Mouse (Mus musculus): ENCODE results near the gene Ntng1.

Gene Ntng1

DNA sequence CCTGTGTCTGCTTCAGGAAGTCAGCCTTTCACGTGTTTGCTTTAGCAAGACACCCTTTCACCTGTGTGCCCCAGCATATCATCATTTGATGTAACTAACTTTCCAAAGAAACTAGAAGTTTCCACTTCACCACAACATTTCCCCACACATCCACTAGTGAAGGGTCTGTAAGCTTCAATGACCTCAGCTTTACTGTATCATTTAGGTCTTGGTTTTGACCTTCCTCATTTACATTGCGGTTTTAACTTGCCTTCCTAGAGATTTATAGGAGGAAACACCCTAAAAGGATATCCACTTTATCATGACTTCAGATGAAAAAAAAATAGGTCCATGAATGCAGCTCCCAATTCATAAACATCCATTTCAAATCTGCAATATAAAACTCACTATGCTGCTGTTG is 89.7 kb downstream of the Ntng1 start:
- DNase-seq (ENCODE audit: low spot score in 2 of 2): no peak

DNA sequence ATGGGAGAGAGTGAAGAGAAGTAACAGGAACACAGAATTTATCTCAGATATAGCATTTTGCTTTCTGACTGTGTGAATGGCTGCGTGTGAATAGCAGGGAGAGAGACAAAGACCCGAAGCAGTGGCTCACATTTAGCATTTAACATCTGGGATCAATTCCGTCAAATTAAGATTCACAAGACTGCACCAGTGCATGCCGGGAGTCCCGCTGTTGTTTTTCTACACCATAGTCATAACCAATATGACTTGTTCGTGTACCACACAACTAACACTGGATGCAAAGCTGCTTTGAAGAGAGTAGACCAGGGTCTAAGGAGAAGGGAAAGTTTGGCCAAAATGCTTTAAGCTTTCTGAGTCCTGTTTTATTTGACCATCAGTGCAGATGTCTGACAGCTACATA is 95.7 kb downstream of the Ntng1 start:
- DNase-seq (ENCODE audit: low spot score in 2 of 2): no peak

DNA sequence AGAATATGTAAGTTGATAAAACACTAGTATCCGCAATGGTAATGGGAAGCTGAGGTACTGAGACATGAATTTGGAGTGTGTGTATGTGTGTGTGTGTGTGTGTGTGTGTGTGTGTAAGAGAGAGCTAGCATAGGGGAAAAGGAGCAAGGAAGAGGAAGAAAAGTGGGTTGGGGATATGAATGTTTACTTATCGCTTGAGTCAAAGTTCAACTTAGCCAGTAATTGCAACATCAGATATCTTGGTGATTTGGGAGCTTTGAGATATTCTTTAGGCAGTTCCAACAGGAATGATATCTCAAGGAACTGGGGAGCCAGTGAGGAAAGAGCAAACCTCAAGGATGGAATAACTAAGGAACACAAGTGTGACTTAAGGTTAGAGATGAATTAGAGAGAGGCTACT is 97.1 kb downstream of the Ntng1 start:
- no peak for DNase-seq (ENCODE audit: low spot score in 2 of 2)

DNA sequence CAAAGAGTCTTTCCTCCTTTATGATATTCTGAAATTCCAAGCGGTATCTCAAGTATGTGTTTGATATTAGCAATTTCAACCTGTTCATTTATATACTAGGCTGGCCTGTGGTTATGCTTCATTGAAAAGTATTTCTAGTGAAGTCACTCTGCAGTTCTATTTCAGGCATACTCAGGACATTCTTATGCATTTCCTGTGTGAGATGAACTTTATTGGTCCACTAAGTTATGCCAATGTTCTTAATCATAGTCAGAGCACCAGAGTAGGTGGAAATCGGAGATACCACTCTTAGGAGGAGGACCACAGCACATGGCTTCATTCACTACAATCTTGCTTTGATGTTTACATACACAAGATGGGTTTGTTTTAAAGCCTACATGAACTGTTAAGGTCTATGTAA is 99.6 kb downstream of the Ntng1 start:
- no peak for DNase-seq (ENCODE audit: low spot score in 2 of 2)

DNA sequence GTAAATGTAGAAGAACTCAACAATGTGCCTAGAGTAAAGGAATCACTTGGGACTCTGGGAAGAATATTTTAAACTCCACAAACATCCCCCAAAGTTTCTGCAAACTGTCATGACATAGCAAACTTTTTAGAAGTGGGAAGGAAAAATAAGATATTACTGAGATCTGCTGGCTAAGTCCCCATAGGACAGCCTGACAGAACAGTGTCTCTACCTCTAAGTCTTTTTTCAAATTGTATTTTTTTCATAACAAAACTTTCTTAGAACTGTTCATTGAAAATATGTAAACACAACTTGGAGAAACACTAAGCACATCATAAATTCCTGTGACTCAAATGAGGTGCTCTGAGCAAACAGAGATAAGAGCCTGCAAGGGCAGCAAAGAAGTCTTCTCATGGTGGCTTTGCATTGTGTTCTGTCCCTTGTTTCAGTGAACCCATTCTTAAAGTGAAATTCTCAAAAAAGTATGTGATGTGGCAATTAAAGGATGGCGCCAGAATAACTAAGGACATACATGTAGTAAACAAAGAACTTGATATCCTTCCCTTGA is 100.1 kb downstream of the Ntng1 start:
- DNase-seq (ENCODE audit: low spot score in 2 of 2): no peak

DNA sequence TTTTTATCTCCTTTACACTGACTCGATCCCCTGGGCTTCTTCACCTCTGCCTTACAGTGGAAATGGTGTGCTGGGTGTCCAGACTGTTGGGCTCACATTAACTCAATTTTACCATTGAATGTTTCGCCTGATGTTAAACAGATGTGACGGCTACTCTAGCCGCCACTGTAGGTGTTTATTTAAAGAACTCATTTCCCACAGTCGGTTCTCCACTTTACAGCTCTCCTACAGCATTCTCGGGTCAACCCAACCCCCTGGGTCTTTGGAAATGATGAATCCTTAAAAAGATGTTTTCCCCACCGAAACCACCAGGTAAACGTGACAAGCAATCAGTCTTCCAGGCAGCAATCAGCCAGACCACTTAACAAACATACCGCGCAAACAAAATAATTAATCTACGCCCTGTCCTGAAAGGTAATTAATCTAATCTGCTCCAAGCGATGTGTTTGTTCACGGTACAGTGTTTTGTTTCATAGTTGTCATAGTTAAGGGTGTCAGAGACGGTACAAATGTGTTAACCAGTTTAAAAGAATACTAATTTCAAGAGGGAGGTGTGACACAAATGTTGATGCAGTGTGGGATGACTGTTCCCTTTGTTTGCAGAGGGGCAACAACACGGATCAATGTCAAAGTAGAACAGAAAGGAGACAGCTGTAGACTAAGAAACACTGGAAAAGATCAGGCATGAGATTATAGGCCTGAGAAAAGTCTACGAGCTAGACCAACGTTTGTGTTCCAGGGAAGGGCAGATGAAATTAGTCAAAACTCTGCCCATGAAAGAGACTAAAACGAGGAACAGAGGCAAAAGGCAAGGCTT is 120.8 kb downstream of the Ntng1 start:
- no peak for DNase-seq (ENCODE audit: low spot score in 2 of 2)

DNA sequence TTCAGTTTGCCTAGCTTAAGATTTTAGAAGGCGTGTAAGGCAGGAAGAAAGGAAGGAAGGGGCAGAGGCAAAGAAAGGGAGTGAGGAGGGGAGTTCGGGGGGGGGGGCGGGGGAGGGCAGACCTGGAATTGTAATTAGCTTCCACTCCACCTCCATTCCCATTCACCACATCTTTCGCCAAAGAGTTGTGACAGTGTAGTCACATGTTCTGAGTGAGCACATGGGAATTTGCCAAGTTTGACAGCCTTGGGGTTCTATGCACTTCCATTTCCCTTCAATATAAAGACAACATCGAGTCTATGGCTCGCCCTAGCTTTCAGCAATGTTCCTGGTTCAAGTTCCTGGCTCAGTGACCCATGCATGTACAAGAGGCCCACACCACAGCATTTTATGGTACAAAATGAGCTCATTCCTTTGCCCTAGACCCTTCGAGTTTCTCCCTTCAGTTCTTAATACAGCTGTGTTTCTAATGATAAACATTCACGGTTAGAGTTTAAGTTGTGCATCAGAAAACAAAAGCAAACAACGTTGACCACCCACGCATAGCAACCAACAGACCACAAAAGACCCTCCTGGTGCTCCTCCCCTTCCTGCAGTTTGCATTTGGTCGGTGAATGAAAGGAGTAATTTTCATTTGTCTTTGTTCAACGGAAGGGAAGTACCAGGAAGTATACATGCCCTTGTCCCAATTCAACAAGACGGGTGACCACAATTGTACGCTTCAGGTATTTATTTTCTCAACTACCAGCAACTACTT is 132.8 kb downstream of the Ntng1 start:
- no peak for DNase-seq (ENCODE audit: low spot score in 2 of 2)

DNA sequence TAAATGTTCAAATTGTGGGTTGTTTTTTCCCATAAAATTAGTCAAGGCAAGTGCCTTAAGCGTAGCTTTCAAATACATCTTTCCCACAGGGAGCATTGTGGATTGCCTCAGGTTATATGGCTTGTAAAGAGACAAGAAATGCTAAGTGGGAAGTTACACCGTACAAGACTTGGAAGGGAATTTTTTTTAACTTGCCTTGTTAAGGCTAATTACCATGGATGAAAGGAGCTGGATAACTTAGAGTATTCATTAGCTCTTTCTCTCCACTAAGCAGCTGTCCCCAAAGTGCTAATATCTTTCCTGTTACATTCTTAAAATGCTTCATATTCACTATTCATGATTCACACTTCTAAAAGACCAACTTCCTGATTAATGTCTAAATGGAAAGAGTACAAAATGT is 133.4 kb downstream of the Ntng1 start:
- DNase-seq (ENCODE audit: low spot score in 2 of 2): no peak

DNA sequence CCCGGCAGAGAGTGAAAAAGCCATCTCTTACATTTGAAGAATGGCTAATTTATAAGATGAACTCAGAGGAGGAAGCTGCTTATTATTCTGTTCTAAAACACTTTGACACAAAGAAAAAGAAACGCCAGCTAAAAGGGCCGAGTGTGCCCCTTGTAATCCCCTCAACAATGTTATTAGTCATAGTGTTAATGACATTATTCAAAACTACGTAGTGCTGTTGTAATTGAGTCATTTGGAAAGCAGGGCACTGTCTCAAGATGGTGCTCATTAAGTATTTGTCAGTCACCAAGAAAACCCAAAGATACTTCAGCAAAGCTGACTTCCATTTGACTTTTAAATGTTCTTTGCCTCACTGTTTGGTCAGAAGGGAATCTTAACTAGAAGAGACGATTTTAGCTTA is 143.5 kb downstream of the Ntng1 start:
- no peak for DNase-seq (ENCODE audit: low spot score in 2 of 2)

DNA sequence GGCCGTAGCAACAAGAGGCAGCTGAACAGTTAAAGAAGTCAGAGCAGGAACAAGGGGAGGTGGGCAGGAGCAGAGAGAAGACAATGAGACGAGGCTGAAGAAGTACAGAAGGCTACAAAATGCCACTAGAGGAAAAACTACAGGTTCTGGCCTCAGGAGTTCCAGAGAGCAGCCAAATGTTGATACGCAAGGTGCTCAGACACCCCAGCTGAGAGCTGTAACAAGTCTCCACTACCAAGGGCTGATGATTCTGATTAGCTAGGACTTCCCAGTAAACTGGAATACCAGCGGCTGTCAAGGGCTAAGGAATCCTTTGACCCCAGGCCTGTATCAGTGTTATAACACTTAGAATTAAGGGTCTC is 148.2 kb downstream of the Ntng1 start:
- DNase-seq (ENCODE audit: low spot score in 2 of 2): no peak

DNA sequence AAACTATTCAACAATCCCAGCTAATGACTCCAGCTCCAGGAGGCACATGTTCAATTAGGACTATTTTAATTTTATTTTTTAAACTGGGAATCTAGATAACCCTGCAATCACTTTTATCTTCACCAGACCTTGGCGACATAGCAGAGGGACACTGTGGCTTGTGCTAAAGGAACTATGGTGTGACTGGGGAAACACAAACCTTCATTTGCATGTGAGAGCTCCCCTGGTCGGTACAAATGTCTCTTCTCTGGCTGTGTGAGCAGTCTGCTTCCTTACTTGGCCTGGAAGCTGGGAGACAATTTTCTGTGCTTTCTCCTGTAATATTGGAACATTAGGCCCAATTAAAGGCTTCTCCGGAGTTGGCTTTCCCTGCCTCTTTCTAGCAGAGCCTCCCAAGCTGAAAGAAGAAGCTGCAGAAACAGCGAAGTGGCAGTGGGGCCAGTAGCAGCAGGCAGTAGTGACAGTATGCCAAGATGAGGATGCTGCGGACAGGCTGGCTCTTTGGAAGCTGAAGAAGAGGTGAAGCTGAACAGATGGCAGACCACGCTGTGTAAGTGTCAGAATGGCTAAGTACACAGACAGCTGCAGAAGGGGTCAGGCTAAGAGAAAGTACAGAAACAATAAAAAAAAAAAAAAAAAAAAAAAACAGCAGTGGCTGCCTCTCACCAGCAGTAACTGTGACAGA is 148.7 kb downstream of the Ntng1 start:
- DNase-seq (ENCODE audit: low spot score in 2 of 2): peak; percentile 10 to 26

DNA sequence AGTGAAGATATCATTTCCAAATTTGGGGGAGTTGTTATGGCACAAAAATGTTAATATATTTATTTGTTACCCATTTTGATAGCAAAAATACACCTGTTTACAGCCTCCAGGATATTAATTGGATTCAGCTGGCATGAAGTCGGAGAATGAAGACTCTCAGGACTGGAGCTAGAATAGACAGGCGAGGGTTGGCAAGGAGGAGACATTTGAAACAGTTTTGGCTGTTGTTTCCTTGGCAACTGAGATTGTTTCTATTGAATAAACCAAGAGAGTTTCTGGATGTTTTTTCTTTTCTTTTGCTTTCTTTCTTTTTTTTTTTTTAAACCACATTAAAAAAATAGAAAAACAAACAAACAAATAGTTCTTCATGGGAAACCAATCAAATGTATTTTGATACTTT is 159.7 kb downstream of the Ntng1 start:
- no peak for DNase-seq (ENCODE audit: low spot score in 2 of 2)

DNA sequence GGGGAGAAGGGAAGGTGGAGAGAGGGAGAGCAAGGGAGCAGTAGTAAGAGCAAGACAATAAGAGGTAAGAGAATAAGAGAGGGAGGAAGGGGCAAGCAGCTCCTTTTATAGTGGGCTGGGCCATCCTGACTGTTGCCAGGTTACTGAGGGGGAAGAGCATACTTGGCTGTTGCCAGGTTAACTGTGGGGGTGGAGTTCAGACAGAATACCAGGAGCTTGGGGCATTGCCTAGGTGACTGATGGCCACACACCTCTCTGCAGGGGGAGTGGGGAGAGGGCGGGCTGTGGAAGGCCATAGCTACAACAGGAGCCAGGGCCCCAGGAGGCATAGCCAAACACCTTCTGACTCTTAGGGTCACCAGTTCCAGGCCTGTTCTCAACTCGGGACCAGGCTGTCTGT is 166.2 kb downstream of the Ntng1 start:
- DNase-seq (ENCODE audit: low spot score in 2 of 2): no peak

DNA sequence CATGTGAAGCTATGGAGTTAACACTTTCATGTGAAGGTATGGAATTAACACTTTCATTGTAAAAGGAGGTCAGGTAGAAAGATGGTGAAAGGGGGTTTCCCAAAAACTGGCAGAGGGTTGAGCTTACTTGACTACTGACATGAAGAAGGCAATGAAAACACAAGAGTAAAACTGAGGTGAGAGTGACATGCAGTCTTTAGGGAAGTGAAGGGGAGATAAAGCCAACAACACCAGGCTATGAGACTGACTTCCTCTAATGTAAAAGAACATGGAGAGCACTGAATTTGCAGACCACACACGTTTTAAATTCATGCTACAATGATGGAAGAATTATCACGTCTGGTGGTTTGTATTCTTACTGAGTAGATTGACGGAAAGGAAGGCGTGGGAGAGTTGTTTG is 168.7 kb downstream of the Ntng1 start:
- no peak for DNase-seq (ENCODE audit: low spot score in 2 of 2)

DNA sequence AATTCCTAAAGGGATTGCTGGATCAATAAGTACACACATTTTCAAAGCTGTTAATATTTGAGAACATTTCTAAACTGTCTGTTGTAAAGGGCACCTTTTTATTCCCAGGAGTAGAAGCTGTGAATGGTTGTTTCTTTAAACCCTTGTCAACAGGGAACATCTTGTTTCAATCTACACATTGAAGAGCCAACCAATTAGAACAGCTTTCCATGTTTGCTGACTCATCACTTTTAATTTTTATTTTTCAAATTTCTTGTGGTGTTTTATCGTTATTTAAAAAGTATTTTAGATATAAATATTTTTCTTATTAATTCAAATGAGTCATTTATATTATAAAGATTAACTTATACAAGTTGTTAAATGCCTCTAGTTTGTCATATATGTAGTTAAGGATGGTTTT is 172.3 kb downstream of the Ntng1 start:
- no peak for DNase-seq (ENCODE audit: low spot score in 2 of 2)

DNA sequence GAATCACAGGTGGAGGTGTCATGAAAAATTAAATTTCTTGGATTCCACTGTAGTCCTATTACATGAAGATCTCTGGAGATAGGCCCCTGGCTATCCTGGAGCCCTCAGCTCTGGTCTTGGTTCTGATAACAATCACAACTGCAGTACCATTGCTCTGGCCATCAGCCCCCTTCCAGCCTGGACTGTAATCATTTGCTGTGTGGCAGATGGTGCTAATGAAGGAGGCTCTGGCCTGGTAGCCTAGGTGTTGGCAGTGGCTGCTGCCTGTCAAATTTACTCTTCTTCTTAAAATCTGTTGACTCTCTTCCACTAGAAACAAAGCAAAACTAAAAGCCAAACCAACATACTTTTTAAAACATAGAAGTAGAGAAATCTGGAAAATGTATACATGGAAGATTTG is 173.6 kb downstream of the Ntng1 start:
- DNase-seq (ENCODE audit: low spot score in 2 of 2): no peak

DNA sequence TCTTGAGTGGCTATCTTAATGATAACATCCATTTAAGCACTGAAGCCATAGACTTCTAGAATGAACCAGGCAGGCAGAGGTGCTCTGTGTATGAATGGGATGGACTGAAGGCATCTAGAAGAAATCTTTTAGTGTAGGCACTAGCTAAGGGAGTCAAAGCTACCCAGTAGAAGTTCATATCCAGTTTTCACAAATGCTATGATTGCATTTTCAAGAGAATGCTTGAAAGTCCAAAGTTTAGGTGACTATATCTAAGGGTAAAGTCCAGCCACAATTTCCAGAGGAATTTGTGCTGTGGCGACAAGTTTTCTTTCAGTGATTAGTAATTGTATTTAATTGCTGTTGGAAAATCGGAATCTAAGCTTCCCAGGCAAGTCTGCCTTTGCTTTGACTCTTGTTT is 181.2 kb downstream of the Ntng1 start:
- DNase-seq (ENCODE audit: low spot score in 2 of 2): no peak

DNA sequence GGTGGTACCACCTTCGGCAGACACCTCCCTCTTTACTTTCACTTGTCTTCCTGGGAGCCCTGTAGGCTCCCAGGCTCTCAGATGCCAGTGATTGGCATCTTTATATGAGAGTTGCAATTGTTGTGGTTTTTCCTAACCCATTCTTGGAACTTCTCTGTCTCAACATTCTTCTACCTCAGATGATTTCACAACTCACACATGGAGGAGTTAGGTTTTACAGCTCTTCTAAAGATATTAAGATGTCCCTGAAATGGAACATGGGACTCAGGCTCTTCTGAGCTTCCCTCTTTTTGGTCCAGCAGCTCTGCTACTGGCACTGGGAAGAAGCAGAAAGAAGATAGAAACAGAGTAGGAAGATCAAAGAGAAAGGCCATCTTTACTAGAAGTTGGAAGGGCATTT is 200.9 kb downstream of the Ntng1 start:
- DNase-seq (ENCODE audit: low spot score in 2 of 2): no peak

DNA sequence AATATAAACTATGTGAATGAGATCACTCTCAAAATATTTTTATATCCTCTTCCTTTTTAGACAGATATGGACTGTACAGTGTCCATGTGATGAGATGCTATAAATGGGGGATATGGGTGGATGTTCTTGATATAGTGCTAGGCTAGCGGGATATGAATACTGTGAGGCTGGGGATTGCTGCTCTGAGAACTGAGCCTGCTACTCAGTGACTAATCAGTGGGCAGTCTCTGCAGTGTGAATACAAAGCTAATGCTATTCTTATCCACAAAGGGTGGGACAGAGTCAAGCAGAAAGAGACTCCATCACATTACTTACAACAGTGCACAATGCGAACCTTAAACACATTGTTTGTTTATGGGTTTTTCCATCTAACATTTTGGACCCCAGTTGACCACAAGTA is 206.2 kb downstream of the Ntng1 start:
- peak in 1 of 2 experiments; percentile 19 for DNase-seq (ENCODE audit: low spot score in 2 of 2)

DNA sequence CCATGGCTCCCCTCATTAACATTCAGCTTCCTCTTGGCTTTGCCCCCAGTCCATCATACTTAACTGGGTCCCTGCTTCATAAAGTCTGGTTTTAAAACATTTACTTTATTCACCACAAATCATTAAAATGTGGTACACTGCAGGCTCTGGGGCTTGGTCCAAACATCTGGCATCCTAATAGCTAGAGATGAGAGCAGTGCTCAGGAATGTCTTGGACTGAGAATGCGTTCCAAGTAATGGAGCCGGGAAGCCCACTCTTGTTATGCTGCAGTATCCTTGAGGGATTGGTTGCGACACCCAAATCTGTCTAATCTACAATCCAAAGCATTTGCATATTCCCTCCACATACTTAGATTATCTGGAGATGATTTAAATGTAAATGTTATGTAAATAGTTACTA is 207.5 kb downstream of the Ntng1 start:
- DNase-seq (ENCODE audit: low spot score in 2 of 2): no peak

DNA sequence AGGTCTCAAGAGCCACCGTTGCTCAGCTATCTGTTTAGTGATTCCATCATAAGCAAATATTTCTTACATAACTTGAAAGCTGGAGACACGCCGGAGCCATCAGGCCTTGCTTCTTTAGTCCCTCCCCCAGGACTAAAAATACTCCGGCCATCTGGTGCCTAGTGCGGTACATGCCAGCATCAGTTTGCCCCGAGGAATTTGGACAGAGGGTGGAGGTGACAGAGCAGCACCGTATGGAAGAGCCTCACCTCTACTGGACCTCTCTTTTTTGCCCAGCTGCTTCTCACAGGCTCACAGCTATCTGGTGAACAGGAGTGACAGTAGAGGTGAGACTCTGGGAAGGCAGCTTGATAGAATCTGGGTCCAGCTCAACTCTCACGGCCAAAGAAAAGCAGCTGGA is 211.6 kb downstream of the Ntng1 start:
- peak; percentile 52 to 55 for DNase-seq (ENCODE audit: low spot score in 2 of 2)

DNA sequence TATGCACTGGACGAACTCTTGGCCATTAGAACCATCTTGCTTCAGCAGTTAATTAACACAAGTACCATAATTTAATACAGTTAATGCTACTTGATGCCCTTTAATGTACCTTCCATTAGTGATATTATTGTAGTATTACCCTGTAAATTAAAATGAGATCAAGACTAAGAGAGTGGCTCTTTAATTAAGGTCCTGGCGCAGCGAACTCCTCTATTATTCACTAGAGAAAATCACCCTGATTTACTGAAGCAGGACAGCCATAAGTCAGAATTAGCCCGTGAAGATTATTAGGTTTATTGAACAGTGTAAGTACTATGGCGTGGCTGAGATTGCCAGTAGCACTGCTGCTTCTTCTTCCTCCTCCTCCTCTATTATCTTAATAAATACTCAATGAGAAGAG is 212.8 kb downstream of the Ntng1 start:
- no peak for DNase-seq (ENCODE audit: low spot score in 2 of 2)

DNA sequence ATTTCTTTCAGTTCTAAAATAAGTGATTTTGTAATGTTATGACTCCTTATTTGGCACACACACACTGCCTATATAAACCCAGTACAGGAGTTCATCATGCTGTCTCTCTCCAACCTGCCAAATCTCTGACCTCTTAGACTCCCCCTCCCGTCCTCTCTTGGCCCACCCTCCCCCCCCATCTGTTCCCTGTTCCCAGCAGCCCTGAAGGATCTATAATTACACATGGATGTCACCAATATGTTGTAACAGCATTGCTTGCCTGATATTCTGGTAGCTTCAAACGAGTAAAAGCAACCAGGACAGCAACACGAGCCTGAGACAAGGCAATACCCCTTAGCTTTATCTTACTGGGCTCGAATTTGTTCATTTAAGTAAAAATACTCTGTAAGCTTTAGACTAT is 220.0 kb downstream of the Ntng1 start:
- no peak for DNase-seq (ENCODE audit: low spot score in 2 of 2)

All from right cerebral cortex, adult 2 months (tissue).